Mouse (Mus musculus): ENCODE data around the gene Stim2.

Gene Stim2

GRCm38 (mm10) chr5:54045523-54045922, 47.2 kb downstream of the Stim2 start:
- DNase-seq (ENCODE audit: extremely low spot score, low read depth, low spot score) = no peak

DNA sequence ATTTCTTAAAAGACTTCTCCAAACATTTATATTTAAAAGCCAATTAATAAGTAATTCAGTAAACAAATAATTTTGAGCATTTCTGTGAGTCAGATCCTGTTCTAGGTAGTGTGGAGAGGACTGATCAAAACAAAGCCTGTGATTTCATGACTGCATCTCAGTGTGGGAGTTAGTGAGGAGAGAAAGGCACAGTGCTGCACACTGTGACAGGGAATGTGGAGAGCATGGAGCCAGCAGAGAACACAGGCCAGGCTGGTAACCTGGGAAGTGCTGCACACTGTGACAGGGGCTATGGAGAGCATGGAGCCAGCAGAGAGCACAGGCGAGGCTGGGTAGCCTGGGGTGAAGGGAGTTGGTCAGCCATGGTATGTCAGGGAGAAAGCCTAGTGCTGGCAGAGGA, 48.1 kb downstream of the Stim2 start:
- no peak for DNase-seq (ENCODE audit: extremely low spot score, low read depth, low spot score)

DNA sequence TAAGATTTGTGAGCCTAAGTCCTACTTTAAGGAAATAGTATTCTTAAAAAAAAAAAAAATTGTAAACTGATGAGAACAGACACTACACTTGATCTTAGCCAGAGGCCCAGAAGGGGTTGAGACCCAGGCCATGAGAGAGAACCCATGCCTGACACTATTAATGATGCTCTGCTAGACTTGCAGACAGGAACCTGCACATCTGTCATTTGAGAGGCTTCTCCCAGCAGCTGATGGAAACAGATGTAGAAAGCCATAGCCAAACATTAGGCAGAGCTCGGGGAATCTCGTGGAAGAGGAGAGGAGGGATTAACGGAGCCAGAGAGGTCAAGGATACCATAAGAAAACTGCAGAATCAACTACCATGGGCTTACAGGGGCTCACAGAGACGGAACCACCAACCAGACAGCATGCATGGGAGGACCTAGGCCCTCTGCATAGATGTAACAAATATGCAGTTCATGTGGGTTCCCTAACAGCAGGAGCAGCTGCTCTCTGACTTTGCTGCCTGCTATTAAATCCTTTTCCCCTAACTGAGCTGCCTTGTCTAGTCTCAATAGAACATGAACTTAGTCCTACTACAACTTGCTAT, 50.9 kb downstream of the Stim2 start:
- no peak for DNase-seq (ENCODE audit: extremely low spot score, low read depth, low spot score)

GRCm38 (mm10) chr5:54049940-54050339, 51.6 kb downstream of the Stim2 start:
- DNase-seq (ENCODE audit: extremely low spot score, low read depth, low spot score) = no peak

DNA sequence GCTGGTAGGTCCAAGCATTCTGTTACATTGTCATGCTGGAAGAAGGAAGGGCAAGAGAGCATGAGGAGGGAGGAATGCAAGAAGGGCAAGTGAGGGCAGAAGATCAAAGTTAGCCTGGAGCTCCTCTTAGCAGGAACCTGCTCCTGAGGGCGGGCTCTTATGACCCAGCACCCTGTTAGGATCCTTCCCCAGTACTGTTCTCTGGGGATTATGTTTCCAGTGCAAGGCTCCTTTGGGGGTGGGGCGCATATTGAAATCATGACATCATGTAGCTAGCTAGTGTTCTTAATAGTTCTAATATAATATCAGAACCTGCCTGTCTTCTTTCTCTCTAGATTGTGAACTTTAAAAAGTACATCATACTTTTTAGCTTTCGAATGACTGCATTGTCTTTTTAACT, 52.8 kb downstream of the Stim2 start:
- DNase-seq (ENCODE audit: extremely low spot score, low read depth, low spot score) = no peak

DNA sequence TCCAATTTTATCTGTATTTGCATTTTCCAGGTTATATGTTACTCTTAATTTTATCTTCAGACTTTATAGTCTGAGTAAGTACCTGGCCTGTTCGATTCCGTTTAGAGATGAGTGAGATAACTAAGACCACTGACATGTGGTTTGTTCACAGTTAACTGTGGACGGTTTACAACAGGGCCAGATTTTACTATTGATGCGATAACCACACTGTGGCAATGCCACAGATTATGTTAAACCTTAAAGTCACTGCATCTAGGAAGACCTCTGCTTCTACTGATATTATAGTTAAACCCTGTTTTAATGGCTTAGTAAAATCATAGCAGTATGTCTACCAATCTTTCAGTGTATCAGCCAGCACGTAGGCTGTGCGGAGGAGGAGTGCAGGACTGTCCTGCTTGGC, 53.9 kb downstream of the Stim2 start:
- no peak for DNase-seq (ENCODE audit: extremely low spot score, low read depth, low spot score)

GRCm38 (mm10) chr5:54053673-54054366, 55.5 kb downstream of the Stim2 start:
- no peak for DNase-seq (ENCODE audit: extremely low spot score, low read depth, low spot score)

- DNase-seq (ENCODE audit: extremely low spot score, low read depth, low spot score) = no peak
Measured at GRCm38 (mm10) chr5:54056266-54056665, 58.0 kb downstream of the Stim2 start.

DNA sequence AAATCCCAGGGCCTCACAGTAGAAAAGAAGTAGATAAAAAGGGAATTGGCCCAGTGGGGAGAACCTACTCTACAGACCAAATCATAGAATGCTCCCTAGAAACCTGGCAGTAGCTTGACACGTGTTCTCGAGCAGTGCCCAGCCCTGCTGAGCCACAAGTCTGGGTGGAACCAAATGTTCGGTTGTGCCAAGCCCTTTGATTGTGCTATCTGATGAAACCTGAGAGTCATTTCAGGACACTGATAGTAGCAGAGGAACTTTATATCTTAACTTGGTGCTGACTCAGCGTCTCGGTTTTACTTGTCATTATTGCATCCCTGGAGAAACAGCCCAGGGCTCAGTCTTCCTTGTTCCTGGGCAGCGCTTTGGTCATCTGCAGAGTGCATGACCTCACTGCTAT, 61.7 kb downstream of the Stim2 start:
- no peak for DNase-seq (ENCODE audit: extremely low spot score, low read depth, low spot score)

GRCm38 (mm10) chr5:54062079-54062478, 63.8 kb downstream of the Stim2 start:
- no peak for DNase-seq (ENCODE audit: extremely low spot score, low read depth, low spot score)

GRCm38 (mm10) chr5:54067591-54067990, 69.3 kb downstream of the Stim2 start:
- DNase-seq (ENCODE audit: extremely low spot score, low read depth, low spot score) = no peak

GRCm38 (mm10) chr5:54070549-54070948, 72.2 kb downstream of the Stim2 start:
- DNase-seq (ENCODE audit: extremely low spot score, low read depth, low spot score) = no peak

DNA sequence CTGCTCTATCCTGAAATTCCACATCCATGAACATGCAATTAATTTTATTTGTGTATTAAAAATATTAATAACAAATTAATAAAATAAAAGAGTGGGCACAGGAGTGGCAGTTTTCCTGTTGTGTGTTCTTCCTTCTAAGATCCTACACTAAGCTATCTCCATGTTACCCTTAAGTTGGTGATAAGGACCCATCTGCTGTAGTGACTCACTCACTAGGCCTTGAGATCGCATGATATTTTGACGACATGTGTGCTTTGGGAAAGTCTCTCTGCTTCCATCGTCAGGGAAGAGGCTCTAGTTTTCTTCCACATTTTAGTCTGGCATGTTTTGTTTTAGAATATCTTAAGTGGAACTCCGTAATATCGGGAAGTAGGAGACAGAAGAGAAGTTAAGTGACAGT, 73.0 kb downstream of the Stim2 start:
- no peak for DNase-seq (ENCODE audit: extremely low spot score, low read depth, low spot score)

DNA sequence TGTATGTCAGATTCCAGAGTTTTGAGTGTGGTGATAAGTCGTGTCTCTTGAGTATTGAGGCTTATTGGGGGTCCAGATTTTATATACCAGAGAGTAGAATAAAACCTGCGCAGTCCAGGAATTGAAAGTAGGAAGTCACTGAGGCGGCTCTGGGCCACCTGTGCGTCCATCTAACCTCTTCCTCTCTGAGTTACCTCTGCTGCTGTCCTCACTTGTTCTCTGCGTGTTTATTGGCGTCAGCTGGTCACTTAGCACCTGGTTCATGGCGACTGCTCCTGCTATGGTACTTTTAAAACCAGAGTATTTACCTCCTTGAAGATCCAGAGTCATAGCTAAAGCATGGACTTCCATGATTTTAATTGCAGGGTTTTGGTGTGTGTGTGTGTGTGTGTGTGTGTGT, 73.4 kb downstream of the Stim2 start:
- no peak for DNase-seq (ENCODE audit: extremely low spot score, low read depth, low spot score)

GRCm38 (mm10) chr5:54073291-54073690, 75.0 kb downstream of the Stim2 start:
- DNase-seq (ENCODE audit: extremely low spot score, low read depth, low spot score) = no peak

GRCm38 (mm10) chr5:54079997-54080396, 81.7 kb downstream of the Stim2 start:
- no peak for DNase-seq (ENCODE audit: extremely low spot score, low read depth, low spot score)

- DNase-seq (ENCODE audit: extremely low spot score, low read depth, low spot score) = no peak
Measured at GRCm38 (mm10) chr5:54087912-54088311, 89.6 kb downstream of the Stim2 start.

- no peak for DNase-seq (ENCODE audit: extremely low spot score, low read depth, low spot score)
Measured at GRCm38 (mm10) chr5:54098219-54098618, 99.9 kb downstream of the Stim2 start.

DNA sequence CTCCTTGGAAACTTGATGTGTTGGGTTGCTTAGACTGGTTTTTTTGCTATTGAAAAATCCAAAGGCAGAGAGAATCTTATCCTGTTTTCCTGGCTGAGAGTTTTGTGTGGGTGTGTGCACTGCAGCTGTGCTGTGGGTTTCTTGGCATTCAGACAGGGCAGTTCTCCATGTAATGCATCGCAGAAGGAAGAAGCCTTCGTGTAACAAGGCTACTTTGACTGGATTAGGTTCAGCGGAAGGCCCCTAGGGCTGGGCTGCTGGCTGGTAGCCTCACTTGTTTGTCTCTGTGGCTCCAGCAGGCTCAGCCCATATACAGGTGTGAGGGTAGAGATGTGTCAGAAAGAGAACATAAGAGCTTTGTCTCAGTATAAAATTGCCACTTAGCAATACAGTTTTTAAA, 102.6 kb downstream of the Stim2 start:
- DNase-seq (ENCODE audit: extremely low spot score, low read depth, low spot score) = no peak

GRCm38 (mm10) chr5:54101318-54101717, 103.0 kb downstream of the Stim2 start:
- no peak for DNase-seq (ENCODE audit: extremely low spot score, low read depth, low spot score)

DNA sequence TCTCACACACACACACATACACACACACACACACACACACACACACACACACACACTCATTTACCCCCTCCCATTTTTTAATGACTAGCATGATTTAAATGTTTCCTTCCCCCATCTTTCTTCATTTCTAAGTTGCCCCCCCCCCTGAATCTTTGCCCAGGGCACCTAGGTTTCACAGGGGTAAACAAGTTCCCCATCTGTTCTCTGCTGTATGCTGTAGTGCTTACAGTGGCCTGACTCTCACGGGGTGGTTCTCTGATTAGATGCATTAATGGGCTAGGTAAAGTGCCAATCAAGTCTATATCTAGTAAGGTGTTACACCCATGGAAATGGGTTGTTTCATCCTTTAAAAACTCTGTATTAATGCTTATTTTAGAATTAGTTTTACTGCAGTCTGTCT, 103.7 kb downstream of the Stim2 start:
- no peak for DNase-seq (ENCODE audit: extremely low spot score, low read depth, low spot score)

DNA sequence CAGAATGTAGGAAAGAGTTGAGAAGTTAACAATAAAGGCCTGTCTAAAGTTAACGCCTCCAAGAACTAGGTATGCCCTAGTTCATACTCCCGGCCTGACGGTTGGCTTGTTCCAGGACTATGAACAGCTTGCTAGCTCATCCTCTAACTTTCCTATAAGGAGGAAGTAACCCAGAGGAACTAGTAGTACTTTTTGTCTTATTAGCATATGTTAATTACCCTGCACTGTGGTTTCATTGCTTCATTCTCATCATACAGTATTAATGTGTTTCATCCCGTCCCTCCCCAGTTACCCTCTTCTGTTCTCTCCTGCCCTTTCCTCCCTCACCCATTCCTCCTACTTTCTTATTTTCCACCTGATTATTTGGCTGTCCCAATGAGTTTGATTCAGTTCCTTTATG, 108.4 kb downstream of the Stim2 start:
- no peak for DNase-seq (ENCODE audit: extremely low spot score, low read depth, low spot score)

GRCm38 (mm10) chr5:54107069-54107468, 108.8 kb downstream of the Stim2 start:
- no peak for DNase-seq (ENCODE audit: extremely low spot score, low read depth, low spot score)
